Mouse (Mus musculus) midbrain, embryonic 10.5 days (tissue): ENCODE data around the gene Slc24a4. TPM values are rescaled to one million over a fixed set of nuclear protein-coding genes. Genes with fewer than 3 reads are reported as not detected.
A peak's percentile ranks its signal among the peaks of the same experiment; 100 is the strongest.

Experiments used
- DNase-seq: peaks from one replicate; pipeline ENCODE4 v3.0.0-alpha.2; 2017; ENCODE audit warnings: low spot score
- H3K27ac ChIP-seq: fragments of 300-500 bp; sonication (generic); replicated peaks from 2 replicates; pipeline ENCODE4 v1.5.1; 2016; ENCODE audit warnings: mild to moderate bottlenecking
- H3K27me3 ChIP-seq: fragments of 300-500 bp; sonication (generic); 2 replicates; pipeline ENCODE4 v1.6.1; 2016; ENCODE audit warnings: low read depth, mild to moderate bottlenecking; ENCODE audit not compliant: poor library complexity, severe bottlenecking
- H3K36me3 ChIP-seq: fragments of 300-500 bp; sonication (generic); 2 replicates; pipeline ENCODE4 v1.6.1; 2016; ENCODE audit warnings: mild to moderate bottlenecking, moderate library complexity
- H3K4me1 ChIP-seq: fragments of 300-500 bp; sonication (generic); 2 replicates; pipeline ENCODE4 v1.6.1; 2016
- H3K4me3 ChIP-seq: fragments of 300-500 bp; sonication (generic); 2 replicates; pipeline ENCODE4 v1.5.1; 2016; ENCODE audit warnings: mild to moderate bottlenecking, moderate library complexity
- H3K9me3 ChIP-seq: fragments of 300-500 bp; sonication (generic); replicated peaks from 2 replicates; pipeline ENCODE4 v1.6.1; 2016; ENCODE audit warnings: mild to moderate bottlenecking
- WGBS: fragments of 180-500 bp; shearing (Covaris S2); methylation state at CpG from one replicate; pipeline ENCODE4 v1.1.7; 2016; 5-methylcytosine and 5-hydroxymethylcytosine counted together
- polyA plus RNA-seq: library from polyadenylated mRNA; unstranded; fragments of >200 nt; fragmentation: Nextera tagmentation; extraction: Ambion mirVana; gene quantifications from 2 replicates; pipeline ENCODE4 v1.2.1, GENCODE M21; 2016

Slc24a4 gene
- polyA plus RNA-seq, 1 experiment from 2014 or later, result 0.17 TPM

DNA sequence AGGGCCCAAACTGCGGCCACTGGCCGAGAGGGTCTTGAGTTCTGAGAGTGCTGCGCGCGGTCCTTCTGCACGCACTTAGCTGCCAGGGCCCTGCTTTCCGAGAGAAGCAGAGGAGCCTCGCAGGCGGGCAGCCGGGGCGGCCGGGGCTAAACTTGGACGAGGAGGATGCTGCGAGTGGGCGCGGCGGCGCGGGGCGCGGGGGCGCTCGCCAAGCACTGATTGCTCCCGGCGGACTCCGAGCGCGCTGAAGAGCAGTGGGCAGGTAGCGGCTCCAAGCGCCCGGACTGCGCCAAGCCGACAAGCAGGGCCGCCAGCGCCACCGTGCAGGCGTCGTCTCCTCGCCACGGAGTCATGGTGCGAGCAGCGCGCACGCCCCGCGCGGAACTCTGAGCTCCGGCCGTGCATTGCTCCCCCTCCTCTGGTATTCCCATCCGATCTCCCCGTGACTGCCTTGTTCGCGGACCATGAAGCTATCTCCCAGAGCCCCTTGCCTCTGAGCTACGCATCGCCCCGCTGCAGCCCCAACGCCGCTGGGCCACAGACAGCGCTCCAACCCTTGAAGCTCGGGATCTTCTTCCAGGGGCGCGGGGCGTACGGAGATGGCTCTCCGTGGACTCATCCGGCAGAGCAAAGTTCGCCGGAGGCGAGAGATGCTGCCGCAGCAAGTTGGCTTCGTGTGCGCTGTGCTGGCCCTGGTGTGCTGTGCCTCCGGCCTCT, 416 bp downstream of the Slc24a4 start:
- Histone ChIP-seq H3K4me1 (peaks cover 23% of the 10 kb centered on the region), H3K36me3 (no peaks in the 10 kb centered on the region), H3K27ac (peak overlapping the region; percentile 42; the same call in 1 of the 2 replicates), H3K27me3 (peaks cover 78% of the 10 kb centered on the region), H3K9me3 (no peaks in the 10 kb centered on the region), H3K4me3 (peak overlapping the region; percentile 69)
- WGBS, result under 1% methylated on average over 73 of the region's 73 CpGs
- peak; percentile 70 for DNase-seq

DNA sequence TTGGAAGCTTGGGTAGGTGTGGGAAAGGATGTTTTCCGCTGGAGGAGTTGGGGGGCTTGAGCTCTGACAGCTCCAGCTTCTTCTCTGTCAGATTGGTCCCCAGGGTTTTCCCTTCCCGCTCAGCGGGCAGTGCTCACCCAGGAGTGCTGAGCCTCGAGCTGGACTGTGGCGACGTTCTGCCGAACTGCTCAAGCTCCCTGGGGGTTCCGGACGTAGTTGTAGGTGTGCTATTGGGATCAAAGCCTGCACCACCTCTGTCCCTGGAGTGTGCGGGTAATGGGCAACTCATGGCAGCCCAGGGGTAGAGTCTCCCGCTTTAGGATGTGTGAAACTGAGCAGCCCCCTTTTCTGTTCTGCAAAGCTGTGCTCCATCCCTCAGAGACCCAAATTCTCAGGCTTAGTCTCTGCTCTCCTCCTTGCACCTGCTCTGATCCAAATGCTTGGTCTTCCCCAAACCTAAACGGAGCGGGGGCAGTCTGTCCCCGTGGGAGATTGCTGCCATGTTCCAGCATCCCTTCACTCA, 1.0 kb downstream of the Slc24a4 start:
- Histone ChIP-seq H3K9me3 (no peaks in the 10 kb centered on the region), H3K4me3 (peak overlapping the region; percentile 69), H3K27me3 (peaks cover 78% of the 10 kb centered on the region), H3K36me3 (no peaks in the 10 kb centered on the region), H3K27ac (no peak overlapping the region), H3K4me1 (peaks cover 23% of the 10 kb centered on the region)
- peak; percentile 18 for DNase-seq
- WGBS, result 3% methylated on average over 14 of the region's 14 CpGs

DNA sequence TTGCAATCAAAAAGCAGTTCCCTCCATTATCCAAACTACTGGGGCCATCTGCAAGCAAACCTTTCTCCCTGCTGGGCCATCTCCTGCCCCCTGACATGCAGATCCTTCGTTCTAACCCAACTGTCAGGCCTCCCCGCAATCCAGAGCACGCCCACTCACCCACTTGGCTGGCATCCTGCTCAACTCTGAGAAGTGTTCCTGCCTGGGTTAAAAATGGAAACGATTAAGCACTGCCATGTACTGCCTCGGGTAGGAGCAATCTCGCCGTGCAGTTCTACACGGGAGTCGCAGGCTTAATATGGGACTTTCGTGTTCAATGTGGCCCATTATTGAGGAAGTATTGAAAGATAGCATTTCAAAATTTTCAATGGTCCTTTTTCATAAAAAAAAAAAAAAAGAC, 11.2 kb downstream of the Slc24a4 start:
- no peak for DNase-seq
- Histone ChIP-seq H3K27ac (no peak overlapping the region), H3K27me3 (no peaks in the 10 kb centered on the region), H3K36me3 (no peaks in the 10 kb centered on the region), H3K9me3 (no peaks in the 10 kb centered on the region), H3K4me1 (no peaks in the 10 kb centered on the region), H3K4me3 (no peak overlapping the region)
- WGBS, result 92% methylated on average over 10 of the region's 10 CpGs

DNA sequence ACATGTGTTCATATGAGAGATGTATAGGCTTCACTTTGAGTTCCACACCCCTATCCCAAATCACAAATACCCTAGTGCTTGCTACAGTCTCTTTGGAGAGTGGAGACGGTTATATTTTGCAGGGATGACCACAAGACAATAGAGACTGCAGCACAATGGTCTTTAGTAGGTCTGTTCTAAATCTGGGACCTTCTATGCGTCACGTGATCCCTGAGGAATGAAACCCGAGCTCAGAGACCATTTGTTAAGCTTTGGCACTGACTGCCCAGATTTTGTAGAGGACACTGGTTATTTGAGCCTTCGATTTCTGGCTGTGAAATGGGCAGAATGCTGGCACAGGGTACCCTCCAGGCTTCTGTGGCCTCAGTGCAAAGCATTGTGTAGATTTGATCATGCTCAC, 12.8 kb downstream of the Slc24a4 start:
- DNase-seq, result no peak
- H3K36me3 ChIP-seq, result no peaks in the 10 kb centered on the region
- H3K27me3 ChIP-seq, result no peaks in the 10 kb centered on the region
- no peak overlapping the region for H3K4me3 ChIP-seq
- no peak overlapping the region for H3K27ac ChIP-seq
- WGBS, result 80% methylated on average over 5 of the region's 5 CpGs
- no peaks in the 10 kb centered on the region for H3K9me3 ChIP-seq
- H3K4me1 ChIP-seq, result no peaks in the 10 kb centered on the region

DNA sequence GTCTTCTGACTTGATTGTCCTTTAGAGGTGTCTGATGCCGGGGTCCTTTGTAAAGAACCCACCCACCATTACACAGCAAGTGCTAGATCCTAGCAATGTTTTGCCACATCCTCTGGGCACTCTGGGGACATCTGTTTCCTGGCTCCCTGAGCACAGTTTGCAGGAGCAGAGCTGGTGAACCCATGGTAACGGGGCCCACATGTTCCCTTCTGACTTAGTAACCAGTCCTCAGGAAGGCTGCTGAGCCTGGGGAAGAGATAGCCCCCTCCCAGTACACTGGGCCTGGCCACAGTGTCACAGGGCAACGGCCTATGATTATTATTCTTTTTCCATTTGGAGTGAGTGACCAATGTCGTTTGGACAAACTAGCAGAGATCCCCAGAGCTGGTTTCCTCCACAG, 19.1 kb downstream of the Slc24a4 start:
- Histone ChIP-seq H3K27ac (no peak overlapping the region), H3K4me1 (no peaks in the 10 kb centered on the region), H3K9me3 (no peaks in the 10 kb centered on the region), H3K36me3 (no peaks in the 10 kb centered on the region), H3K4me3 (no peak overlapping the region), H3K27me3 (no peaks in the 10 kb centered on the region)
- WGBS, result 64% methylated on average over 4 of the region's 4 CpGs
- DNase-seq, result no peak

DNA sequence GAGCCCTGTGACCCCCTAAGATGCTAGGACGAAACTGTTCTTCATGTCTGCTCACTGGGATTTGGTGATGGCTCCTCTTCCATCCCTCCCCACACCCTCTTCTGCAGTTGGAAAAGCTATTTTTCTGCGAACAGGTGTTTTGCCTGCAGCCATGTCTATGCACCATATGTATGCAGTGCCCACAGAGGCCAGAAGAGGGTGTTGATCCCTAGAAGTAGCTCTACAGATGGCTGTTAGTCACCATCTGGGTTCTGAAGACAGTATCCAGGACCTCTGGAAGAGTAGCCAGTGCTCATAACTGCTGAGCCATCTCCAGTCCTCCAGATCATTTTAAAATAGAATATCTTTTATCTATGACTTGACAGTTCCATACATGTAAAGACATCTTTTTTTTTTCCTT, 20.2 kb downstream of the Slc24a4 start:
- no peak overlapping the region for H3K27ac ChIP-seq
- H3K36me3 ChIP-seq, result no peaks in the 10 kb centered on the region
- H3K27me3 ChIP-seq, result no peaks in the 10 kb centered on the region
- H3K9me3 ChIP-seq, result no peaks in the 10 kb centered on the region
- H3K4me3 ChIP-seq, result no peak overlapping the region
- DNase-seq, result no peak
- WGBS, result 70% methylated on average over 2 of the region's 2 CpGs
- H3K4me1 ChIP-seq, result no peaks in the 10 kb centered on the region

DNA sequence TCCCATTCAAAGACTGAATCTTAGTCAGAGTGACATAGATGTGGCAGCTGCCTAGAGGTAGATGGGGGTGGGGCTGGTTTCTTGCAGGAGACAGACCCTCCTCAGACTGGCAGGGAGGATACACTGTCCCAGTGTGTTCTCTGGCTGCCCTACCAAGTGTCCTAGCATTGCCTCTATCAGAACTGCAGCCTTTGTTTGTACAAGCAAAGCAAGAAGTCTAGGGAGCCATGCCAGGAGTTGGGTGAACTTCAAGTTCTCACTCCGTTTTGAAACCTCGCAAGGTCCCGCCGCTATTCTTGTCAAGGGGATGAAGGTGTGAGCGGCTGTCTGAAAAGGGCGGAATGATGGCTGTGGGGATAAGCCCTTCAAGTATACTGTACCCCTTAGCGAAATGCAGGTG, 22.7 kb downstream of the Slc24a4 start:
- no peak for DNase-seq
- no peaks in the 10 kb centered on the region for H3K36me3 ChIP-seq
- no peaks in the 10 kb centered on the region for H3K9me3 ChIP-seq
- no peak overlapping the region for H3K27ac ChIP-seq
- no peaks in the 10 kb centered on the region for H3K4me1 ChIP-seq
- H3K4me3 ChIP-seq, result no peak overlapping the region
- no peaks in the 10 kb centered on the region for H3K27me3 ChIP-seq
- 92% methylated on average over 7 of the region's 7 CpGs for WGBS

DNA sequence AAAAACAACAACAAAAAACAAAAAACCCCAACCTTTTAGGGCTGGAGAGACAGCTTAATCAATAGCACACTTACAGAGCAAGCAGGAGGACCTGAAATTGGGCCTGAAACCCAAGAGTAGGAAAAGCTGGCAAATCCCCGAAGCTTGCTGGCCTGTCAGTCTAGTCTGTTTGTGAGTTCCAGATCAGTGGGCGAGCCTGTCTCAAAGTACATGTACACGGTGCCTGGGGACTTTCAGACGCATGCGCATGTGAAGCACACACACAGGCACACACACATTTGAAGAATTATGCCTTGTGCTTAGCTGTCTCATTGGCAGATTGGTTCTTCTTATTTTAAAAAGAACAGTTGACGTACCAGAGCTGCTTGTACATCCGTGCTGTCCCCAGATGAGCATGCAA, 25.3 kb downstream of the Slc24a4 start:
- Histone ChIP-seq H3K27me3 (no peaks in the 10 kb centered on the region), H3K4me1 (no peaks in the 10 kb centered on the region), H3K27ac (no peak overlapping the region), H3K9me3 (no peaks in the 10 kb centered on the region), H3K36me3 (no peaks in the 10 kb centered on the region), H3K4me3 (no peak overlapping the region)
- 93% methylated on average over 7 of the region's 7 CpGs for WGBS
- DNase-seq, result no peak

DNA sequence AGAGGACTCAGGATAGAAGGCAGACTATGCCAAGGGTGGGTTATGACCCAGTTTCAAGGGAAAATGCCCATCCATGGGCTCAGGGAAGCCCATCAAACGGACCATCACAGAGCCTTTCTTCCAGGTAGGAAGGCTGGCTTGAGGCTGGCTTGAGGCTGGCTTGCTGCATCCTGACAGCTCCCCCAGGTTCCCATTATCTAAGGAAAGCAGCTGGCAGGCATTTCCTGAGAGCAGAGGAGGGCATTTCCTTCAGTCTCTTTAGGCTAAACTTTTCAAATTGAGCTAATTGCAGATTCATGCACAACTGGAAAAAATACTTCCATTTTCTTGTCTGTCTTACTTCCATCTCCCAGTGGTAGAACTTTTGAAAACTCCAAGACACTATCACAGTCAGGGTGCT, 26.3 kb downstream of the Slc24a4 start:
- H3K36me3 ChIP-seq, result no peaks in the 10 kb centered on the region
- H3K27ac ChIP-seq, result no peak overlapping the region
- H3K4me3 ChIP-seq, result no peak overlapping the region
- WGBS, result 67% methylated on average over 1 of the region's 1 CpGs
- DNase-seq, result no peak
- no peaks in the 10 kb centered on the region for H3K9me3 ChIP-seq
- H3K27me3 ChIP-seq, result no peaks in the 10 kb centered on the region
- no peaks in the 10 kb centered on the region for H3K4me1 ChIP-seq

DNA sequence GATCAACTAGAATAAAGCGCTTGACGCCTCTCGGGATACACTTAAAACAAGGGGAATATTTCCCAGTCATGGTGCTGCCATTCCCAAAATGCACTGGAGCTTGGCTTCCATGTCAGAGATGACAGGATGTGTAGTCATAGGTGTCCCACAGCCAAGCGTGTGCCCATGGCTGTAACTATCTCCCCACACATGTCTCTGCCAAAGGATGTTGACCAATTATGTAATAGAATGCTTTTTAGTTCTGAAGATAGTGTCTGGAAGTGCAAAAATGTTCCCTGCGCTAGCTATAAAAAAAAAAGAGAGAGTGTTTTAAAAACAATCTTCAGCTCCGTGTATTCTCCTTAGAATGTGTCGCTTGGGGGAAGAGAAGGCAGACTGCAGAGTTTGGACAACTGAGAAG, 36.1 kb downstream of the Slc24a4 start:
- Histone ChIP-seq H3K4me3 (no peak overlapping the region), H3K9me3 (no peaks in the 10 kb centered on the region), H3K36me3 (no peaks in the 10 kb centered on the region), H3K27ac (no peak overlapping the region), H3K27me3 (no peaks in the 10 kb centered on the region), H3K4me1 (0 out of 2 replicates have a peak, but pooled peaks cover 7% of the 10 kb centered on the region)
- DNase-seq, result no peak
- 91% methylated on average over 7 of the region's 7 CpGs for WGBS

DNA sequence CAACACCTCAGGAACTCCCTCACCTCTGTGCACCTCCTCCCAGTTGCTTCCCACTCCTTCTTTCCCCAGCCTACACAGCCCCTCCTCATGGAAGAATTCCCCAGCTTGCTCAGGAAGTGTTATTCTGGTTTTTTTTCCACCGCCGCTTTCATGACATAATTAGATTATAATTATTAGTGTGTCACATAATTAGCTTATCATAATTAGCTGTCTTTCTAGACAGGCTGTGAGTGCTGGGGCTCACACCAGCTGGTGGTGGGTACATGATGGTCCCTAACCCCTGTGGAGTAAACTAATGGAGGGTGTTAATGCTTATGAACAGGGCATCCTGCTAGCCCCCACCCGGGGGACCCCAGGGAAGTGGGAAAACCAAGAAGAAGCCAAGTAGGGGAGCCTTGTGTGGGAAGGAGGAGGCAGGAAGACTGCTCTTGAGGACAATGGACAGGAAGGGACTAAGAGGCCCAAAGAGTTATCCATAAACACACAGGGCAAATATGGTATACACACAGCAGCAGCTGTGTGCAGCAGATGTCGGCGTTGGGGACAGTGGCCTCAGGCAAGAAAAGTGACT, 38.2 kb downstream of the Slc24a4 start:
- WGBS, result 69% methylated on average over 5 of the region's 5 CpGs

DNA sequence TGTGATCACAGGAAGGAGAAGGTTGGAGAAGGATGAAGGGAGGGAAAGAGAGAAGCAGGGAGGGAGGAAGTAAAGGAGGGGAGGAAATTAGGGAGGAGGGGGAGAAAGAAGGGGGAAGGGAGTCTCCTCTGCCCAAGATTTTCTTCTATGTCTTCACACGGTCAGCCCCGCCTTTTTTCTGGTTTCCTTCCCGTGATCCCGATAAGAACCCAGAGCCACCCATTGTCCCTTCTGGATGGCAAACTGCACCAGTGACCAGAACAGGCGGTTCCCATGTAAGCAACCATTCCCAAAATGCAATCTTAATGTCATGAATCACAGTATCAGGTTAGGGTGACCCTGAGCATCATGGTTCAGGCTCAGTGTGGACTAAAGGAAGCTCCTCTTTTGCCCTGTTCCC, 38.8 kb downstream of the Slc24a4 start:
- 82% methylated on average over 5 of the region's 5 CpGs for WGBS
- Histone ChIP-seq H3K9me3 (no peaks in the 10 kb centered on the region), H3K27me3 (no peaks in the 10 kb centered on the region), H3K4me1 (0 out of 2 replicates have a peak, but pooled peaks cover 11% of the 10 kb centered on the region), H3K27ac (0 out of 2 replicates have a peak overlapping the region, but pooled peaks have one; percentile 52), H3K4me3 (no peak overlapping the region), H3K36me3 (no peaks in the 10 kb centered on the region)
- no peak for DNase-seq

More for the DNA sequence above, 38.2 kb downstream of the Slc24a4 start:
- no peaks in the 10 kb centered on the region for H3K27me3 ChIP-seq
- H3K36me3 ChIP-seq, result no peaks in the 10 kb centered on the region
- no peak for DNase-seq
- 0 out of 2 replicates have a peak, but pooled peaks cover 11% of the 10 kb centered on the region for H3K4me1 ChIP-seq
- peak overlapping the region; percentile 52 for H3K27ac ChIP-seq
- H3K4me3 ChIP-seq, result no peak overlapping the region
- no peaks in the 10 kb centered on the region for H3K9me3 ChIP-seq

DNA sequence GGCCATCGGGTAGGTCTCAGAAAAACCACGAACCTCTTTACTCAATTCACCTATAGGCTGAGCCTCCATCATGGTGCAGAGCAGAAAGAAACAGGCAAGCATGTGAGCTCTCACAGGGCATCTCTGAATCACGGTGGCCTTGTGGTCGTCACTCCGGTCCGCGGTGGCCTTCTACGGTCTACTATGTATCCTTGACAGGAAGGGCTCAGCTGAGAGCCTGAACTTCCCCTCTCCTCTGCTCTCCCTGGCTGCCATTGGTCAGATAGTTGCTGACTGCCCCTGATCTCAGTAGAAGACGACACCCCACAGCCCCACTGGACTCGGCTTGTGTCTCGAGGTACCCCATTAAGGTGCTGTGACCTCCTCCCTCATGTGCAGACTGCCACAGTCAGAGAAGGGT, 44.2 kb downstream of the Slc24a4 start:
- DNase-seq, result no peak
- Histone ChIP-seq H3K4me3 (no peak overlapping the region), H3K36me3 (no peaks in the 10 kb centered on the region), H3K9me3 (no peaks in the 10 kb centered on the region), H3K4me1 (0 out of 2 replicates have a peak, but pooled peaks cover 4% of the 10 kb centered on the region), H3K27me3 (no peaks in the 10 kb centered on the region), H3K27ac (no peak overlapping the region)
- 91% methylated on average over 11 of the region's 11 CpGs for WGBS
